Mouse (Mus musculus): ENCODE data around the gene Pum2. TPM values are rescaled to one million over a fixed set of nuclear protein-coding genes. Genes with fewer than 3 reads are reported as not detected.
"Not testable (repeated sequence)": the region's sequence is repeated elsewhere in the genome, so short reads cannot be mapped to it uniquely, and the experiment has no call there.

Pum2 gene
- total and polyA plus RNA-seq, 3 experiments, result 62.9 to 140 (median 87.8) TPM

DNA sequence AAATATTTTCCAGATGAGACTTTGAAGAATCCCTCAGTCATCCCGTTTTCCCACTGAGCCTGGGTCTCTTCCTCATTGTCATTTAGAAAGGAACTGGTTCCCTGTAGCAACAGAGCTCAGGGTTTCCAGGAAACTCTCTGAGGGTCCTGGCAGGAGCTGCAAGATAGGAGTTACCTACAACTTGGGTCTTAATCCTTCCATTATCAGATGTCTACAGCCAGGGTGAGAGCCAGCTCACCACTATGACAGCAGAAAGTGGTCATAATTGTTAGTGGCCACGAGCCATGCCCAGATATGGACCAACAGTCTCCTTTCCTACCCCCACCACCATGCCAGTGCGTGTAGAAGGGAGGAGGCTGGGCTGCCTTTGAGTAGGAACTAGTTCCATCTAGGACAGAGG lies 23.9 kb upstream of the Pum2 start:
- not testable (repeated sequence) for DNase-seq (ENCODE audit: low read depth, low spot score); H3K9me3 ChIP-seq (replicated peaks; ENCODE audit: insufficient read depth, low read length); H3K79me2 ChIP-seq (ENCODE audit: control insufficient read depth, insufficient read depth, low read length, poor library complexity); H3K27me3 ChIP-seq (ENCODE audit: control insufficient read depth in 1 of 2, insufficient read depth in 2 of 2, low read length in 2 of 2); H3K36me3 ChIP-seq (ENCODE audit: control insufficient read depth in 1 of 2, insufficient read depth in 2 of 2, low read length in 2 of 2); H3K4me3 ChIP-seq (ENCODE audit: control insufficient read depth in 1 of 2, insufficient read depth in 1 of 2, low read depth in 2 of 2, low read length in 2 of 2); H3K4me1 ChIP-seq (ENCODE audit: control insufficient read depth in 1 of 2, insufficient read depth in 2 of 2, low read length in 2 of 2); H3K27ac ChIP-seq (ENCODE audit: control insufficient read depth, low read depth, low read length); H3K9ac ChIP-seq (ENCODE audit: control insufficient read depth, low read depth, low read length, poor library complexity, severe bottlenecking)

DNA sequence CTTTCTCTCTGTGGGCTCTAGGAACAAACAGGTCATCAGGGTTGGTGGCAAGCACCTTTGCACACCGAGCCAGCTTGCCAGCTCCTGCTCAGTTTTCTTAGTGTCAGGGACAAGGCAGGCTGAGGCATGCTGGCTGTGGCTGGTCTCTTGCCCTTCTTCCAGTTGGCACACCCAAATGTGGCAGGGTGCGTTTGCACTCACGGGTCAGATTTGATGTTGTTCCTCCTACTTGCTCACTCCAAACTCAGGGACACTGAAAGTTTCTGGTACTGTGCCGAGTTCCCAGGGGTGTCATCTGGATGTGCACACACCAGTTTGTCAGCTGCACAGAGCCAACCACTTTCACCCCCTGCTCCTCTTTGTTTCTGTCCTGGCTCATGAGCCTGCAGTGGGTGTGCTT lies 17.3 kb upstream of the Pum2 start:
- Histone ChIP-seq H3K27me3 (ENCODE audit: control insufficient read depth in 1 of 2, insufficient read depth in 2 of 2, low read length in 2 of 2) (no peaks in the 10 kb centered on the region), H3K4me1 (ENCODE audit: control insufficient read depth in 1 of 2, insufficient read depth in 2 of 2, low read length in 2 of 2) (no peaks in the 10 kb centered on the region), H3K4me3 (ENCODE audit: control insufficient read depth in 1 of 2, insufficient read depth in 1 of 2, low read depth in 2 of 2, low read length in 2 of 2) (no peak overlapping the region), H3K36me3 (ENCODE audit: control insufficient read depth in 1 of 2, insufficient read depth in 2 of 2, low read length in 2 of 2) (no peaks in the 10 kb centered on the region), H3K9me3 (replicated peaks; ENCODE audit: insufficient read depth, low read length) (no peaks in the 10 kb centered on the region), H3K79me2 (ENCODE audit: control insufficient read depth, insufficient read depth, low read length, poor library complexity) (no peaks in the 10 kb centered on the region), H3K27ac (ENCODE audit: control insufficient read depth, low read depth, low read length) (no peak overlapping the region), H3K9ac (ENCODE audit: control insufficient read depth, low read depth, low read length, poor library complexity, severe bottlenecking) (no peak overlapping the region)
- TF ChIP-seq NRF1 (IDR thresholded peaks at IDR 0.05; ENCODE audit: insufficient read depth, low read depth, low read length, poor library complexity, severe bottlenecking) (no peak), MYB (IDR thresholded peaks at IDR 0.05; ENCODE audit: low read depth, low read length) (no peak), MEF2A (IDR thresholded peaks at IDR 0.05; ENCODE audit: extremely low read depth, insufficient replicate concordance, low read depth, low read length, poor library complexity, severe bottlenecking) (no peak), RAD21 (IDR thresholded peaks at IDR 0.05; ENCODE audit: low read depth, low read length) (no peak), E2F4 (IDR thresholded peaks at IDR 0.05; ENCODE audit: borderline replicate concordance, low read depth, low read length) (no peak), TAL1 (IDR thresholded peaks at IDR 0.05; ENCODE audit: low read length) (no peak), ZNF384 (IDR thresholded peaks at IDR 0.05; ENCODE audit: low read depth, low read length) (no peak), KAT2A (conservative IDR thresholded peaks at IDR 0.05; ENCODE audit: low read depth, low read length) (no peak), ELF1 (IDR thresholded peaks at IDR 0.05; ENCODE audit: low read depth, low read length) (no peak), ZMIZ1 (IDR thresholded peaks at IDR 0.05; ENCODE audit: low read depth, low read length) (no peak), TCF12 (IDR thresholded peaks at IDR 0.05; ENCODE audit: low read depth, low read length) (no peak), ETS1 (IDR thresholded peaks at IDR 0.05; ENCODE audit: low read depth, low read length) (no peak), NELFE (IDR thresholded peaks at IDR 0.05; ENCODE audit: low read depth, low read length) (no peak), CHD1 (IDR thresholded peaks at IDR 0.05; ENCODE audit: low read depth, low read length) (no peak), CHD2 (IDR thresholded peaks at IDR 0.05; ENCODE audit: low read length) (no peak), BHLHE40 (IDR thresholded peaks at IDR 0.05; ENCODE audit: borderline replicate concordance, low read depth, low read length) (no peak)
- no peak for DNase-seq (ENCODE audit: low read depth, low spot score)

Data from MEL (cell line).